Mouse (Mus musculus) left cerebral cortex, postnatal 14 days (tissue): ENCODE results near the gene Prodh2. TPM values are rescaled to one million over a fixed set of nuclear protein-coding genes. Genes with fewer than 3 reads are reported as not detected.
"Not testable (repeated sequence)": the region's sequence is repeated elsewhere in the genome, so short reads cannot be mapped to it uniquely, and the experiment has no call there.

ENCODE experiments used
- DNase-seq, 2 experiments: peaks; one replicate each; pipeline ENCODE4 v3.0.0; 2021 to 2022; ENCODE audit warnings: low spot score in 2 of 2, mixed read lengths in 1 of 2
- intact Hi-C: fragments of 180-260 bp; cut with DNase I; formaldehyde crosslinking; loops from one replicate; pipeline ENCODE4 v1.15.1; 2025
- total RNA-seq, 2 experiments: library from RNA; stranded (reverse); gene quantifications; 2 replicates each; pipeline ENCODE4 v1.2.3; 2021

Gene Prodh2
- total RNA-seq, 2 experiments from 2014 or later, result not detected

DNA sequence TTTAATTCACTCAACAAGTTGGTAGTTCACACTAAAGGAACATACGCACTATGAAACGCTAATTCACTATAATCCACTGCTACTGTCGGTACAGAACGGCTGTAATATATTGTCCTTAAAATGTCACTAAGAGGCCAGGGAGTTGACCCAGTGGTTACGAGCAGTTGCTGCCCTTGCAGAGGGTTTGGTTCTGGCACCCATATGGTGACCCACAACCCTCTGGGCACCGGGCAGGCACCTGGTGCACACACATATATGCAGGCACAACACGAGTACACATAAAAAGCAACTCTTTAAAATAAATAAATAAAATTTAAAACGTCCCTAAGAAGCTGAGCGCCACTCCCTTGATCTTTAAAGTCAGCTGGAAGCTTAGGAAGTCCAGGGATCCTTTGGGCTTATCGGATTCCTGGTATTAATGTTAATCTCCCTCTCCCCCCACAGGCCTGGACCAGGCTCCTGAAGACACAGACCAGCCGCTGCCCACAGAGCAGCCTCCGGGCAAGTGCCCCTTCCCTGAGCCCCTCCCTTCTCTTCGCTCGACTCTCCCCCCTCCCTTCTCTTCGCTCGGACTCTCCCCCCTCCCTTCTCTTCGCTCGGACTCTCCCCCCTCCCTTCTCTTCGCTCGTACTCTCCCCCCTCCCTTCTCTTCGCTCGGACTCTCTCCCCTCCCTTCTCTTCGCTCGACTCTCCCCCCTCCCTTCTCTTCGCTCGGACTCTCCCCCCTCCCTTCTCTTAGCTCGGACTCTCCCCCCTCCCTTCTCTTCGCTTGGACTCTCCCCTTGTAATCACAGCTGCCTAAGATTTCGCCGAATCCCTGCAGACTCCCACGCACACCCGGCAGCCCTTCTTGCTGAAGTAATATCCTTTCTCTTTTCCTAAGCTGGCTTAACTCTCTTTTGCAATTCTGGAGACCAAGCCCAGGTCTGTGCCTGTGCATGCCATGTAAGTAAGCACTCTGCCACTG is 15.7 kb upstream of the Prodh2 start:
- peak; percentile 56 to 69 for DNase-seq
- intact Hi-C loops, result no loop called here

GRCm38 (mm10) chr7:30484250-30484649 is 9.2 kb upstream of the Prodh2 start:
- intact Hi-C loops, result no loop called here
- no peak for DNase-seq

GRCm38 (mm10) chr7:30490251-30490956 is 3.0 kb upstream of the Prodh2 start:
- DNase-seq, result peak; percentile 52 to 68
- intact Hi-C loops, result loop anchor here (5.0 kb wide), 2 partner anchors 48 to 62 kb away; partner anchors contain the start of genes Hspb6 and Proser3

- intact Hi-C loops, result loop anchor here (5.0 kb wide), 2 partner anchors 49 to 61 kb away; partner anchors contain the start of genes Hspb6 and Proser3
- DNase-seq, result no peak
These were observed 2.5 kb upstream of the Prodh2 start for GRCm38 (mm10) chr7:30490957-30491307.

DNA sequence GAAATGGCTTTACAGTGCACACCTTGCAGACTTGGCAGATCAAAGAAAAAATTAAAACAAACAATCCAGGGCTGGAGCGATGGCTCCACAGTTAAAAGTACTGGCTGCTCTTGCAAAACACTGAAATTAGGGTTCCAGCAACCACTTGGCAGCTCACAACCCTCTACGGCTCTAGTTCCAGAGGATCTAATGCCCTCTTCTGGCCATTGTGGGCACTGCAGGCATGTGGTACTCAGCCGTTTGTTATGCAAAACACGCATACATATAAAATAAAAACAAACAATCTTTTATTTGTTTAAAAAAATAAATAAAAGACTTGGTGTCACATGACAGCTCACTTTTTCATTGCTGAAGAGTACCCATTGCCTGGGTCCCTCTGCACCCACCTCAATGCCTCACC is 657 bp upstream of the Prodh2 start:
- intact Hi-C loops, result loop anchor here (5.0 kb wide), 2 partner anchors 50 to 60 kb away; partner anchors contain the start of genes Hspb6 and Proser3
- DNase-seq, result peak; percentile 76 to 86

DNA sequence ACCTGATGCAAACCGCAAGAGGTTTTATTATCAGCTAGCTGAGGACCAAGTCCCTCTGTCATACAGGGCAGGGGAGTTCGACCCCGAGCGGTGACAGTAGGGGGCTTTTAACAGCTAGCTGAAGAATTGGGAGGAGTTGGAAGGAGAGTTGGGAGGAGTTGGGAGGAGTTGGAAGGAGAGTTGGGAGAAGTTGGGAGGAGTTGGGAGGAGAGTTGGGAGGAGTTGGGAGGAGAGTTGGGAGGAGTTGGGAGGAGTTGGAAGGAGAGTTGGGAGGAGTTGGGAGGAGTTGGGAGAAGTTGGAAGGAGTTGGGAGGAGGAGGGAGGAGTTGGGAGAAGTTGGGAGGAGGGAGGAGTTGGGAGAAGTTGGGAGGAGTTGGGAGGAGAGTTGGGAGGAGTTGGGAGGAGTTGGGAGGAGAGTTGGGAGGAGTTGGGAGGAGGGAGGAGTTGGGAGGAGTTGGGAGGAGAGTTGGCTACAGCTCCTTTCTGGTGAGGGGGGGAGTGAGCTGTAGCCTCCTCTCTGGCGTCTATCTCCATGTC is 2.2 kb downstream of the Prodh2 start:
- DNase-seq, intact Hi-C loops: not testable (repeated sequence)

DNA sequence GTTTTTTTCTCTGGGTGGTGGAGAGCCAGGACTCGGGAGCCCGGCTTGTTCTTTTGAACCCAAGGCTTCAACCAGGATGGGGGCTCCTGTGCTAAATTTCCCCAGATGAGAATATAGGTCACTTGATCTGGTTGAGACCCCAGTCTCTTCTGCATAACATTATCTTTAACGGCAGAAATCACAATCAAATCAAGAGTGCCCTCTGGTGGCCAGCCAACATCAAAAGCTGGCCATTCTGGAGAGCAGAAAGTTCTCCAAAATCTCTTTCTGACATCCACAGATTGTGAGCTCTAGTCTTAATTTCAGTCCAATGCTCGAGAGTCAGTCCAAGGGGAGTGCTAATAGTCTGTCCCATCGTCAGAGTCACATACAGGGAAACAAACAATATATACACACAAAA is 7.7 kb downstream of the Prodh2 start:
- intact Hi-C loops, DNase-seq: not testable (repeated sequence)

DNA sequence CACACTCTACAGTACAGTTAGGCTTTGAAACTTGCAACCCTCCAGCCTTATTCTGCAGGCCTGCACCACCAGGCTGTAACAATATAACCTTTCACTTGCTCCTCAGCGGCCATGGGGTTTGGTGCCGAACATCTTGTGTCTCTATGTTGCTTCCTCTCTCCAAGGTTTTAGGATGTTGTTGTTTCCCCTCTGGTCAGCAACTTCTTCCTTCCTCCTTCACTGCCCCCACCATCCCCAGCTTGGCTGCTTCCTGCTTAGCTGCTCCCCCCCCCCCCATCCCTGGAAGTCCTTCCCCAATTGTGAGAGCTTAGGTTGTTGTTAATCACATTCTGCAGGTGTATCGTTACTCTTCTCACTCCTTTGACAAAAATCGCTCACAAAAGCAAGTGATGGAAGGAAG is 14.6 kb downstream of the Prodh2 start:
- intact Hi-C loops, result no loop called here
- no peak for DNase-seq

DNA sequence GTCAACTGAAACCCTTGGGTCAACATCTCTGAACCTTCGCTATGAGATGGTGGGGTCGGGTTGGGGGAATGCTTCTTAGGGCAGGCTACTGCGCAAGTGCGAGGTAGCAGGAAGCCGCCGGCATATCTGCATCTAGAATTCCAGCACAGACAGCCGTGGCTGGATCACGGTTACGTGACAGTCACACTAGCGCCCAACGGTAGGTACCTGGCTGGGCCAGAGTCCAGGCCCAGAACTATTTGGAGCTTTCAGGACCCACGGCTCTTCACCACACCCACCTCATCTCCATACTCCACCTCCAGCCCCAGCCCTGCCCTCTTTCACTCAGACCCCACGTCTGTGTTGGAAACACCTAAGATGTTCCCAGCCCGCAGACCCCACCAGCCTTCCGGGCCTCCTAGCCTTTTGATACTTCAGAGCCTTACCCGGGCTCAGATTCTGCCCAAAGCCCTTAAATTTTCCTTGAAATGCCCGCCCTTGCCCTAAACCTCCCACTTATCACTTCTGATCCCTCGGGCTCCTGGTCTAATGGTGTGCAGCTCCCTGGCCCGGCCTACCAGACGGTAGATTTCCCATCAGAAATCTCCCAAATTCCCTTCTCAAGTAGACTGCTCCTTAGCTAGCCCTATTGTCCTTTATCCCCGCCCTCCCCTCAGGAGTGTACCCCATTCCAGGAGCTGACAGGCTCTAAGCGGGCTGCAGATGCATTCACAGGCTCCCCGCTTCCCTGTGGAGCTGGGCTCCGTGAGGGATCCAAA is 21.8 kb downstream of the Prodh2 start:
- DNase-seq, result no peak
- intact Hi-C loops, result no loop called here

DNA sequence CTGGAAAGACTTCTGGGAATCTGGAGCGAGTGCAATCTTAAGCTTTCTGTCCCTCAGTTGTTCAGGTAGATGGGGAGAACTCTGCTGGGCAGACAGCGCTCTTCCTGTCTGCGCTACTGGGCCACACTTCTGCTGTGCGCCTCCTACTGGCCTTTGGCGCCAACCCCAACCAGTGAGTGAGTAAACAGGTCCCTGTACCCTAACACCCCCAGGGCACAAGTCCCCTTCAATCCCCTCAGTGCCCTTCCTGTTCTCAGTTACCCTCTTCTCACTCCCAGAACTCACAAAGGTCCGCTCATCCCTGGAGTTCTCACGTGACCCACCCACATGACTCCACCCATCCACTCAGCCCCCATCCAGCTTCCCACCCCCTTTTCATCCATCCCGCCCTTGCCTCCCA is 24.9 kb downstream of the Prodh2 start:
- no peak for DNase-seq

DNA sequence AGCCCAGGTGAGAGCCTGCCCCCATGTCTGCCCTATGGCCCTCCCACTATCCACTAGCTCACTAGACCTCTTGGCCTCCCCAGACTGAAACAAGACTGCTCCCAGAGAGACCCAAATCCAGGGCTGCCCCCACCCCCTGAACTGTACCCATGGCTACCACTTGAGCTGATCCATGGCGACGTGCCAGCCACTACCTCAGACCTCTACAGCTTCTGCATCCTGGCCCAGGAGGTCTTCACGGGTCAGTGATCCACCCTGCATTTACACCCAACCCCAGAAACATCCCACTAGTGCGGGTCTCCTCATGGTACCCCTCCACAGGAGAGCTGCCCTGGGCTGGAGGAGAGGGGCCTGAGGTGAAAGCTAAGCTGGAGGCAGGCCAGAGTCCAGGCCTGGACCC is 27.0 kb downstream of the Prodh2 start:
- intact Hi-C loops, result no loop called here
- DNase-seq, result no peak

More for the DNA sequence above, 24.9 kb downstream of the Prodh2 start:
- intact Hi-C loops, result no loop called here

GRCm38 (mm10) chr7:30520856-30521255 is 27.4 kb downstream of the Prodh2 start:
- intact Hi-C loops, result no loop called here
- DNase-seq, result no peak

DNA sequence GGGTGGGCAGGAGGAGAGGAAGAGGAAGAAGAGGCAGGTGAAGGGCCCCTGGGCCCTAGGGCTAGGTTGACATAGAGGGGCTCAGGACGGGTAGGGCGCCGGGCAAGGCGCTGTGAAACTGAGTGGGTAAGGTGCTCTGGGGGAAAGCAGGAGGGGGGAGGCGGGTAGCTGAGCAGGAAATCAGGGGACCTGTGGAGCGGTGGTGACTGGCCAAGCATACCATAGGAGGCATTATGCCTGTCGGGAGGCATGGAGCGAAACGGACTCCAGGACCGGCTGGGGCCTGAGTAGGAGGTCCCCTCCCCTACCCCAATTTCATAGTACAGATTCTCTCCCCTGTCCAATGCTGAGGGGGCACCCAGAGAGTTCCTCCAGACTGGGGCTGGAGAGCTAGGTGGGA is 29.4 kb downstream of the Prodh2 start:
- intact Hi-C loops, result no loop called here
- DNase-seq, result no peak

GRCm38 (mm10) chr7:30524487-30524886 is 31.1 kb downstream of the Prodh2 start:
- intact Hi-C loops, result no loop called here

GRCm38 (mm10) chr7:30525954-30526353 is 32.5 kb downstream of the Prodh2 start:
- intact Hi-C loops, result no loop called here
- DNase-seq, result no peak

More at GRCm38 (mm10) chr7:30524487-30524886, 31.1 kb downstream of the Prodh2 start:
- DNase-seq, result no peak

DNA sequence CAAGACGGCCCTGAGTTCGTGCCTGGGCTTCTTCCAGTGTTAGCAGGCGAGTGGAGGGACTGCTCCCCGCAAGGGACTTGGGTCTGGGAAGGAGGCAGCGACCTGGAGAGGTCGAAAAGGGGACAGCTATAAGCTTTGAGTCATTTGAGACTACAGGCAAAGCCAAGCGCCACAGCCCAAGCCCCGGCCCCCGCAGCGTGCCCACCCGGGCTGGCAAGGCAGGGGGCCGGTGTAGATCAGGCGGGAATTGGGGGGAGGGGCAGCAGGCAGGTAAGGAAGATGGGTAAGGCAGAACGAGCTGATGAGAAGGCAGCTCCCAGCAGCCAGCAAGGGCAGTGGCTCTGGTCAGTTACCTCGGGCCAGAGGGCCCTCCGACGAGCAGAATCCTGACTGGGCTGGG is 33.0 kb downstream of the Prodh2 start:
- intact Hi-C loops, result no loop called here
- DNase-seq, result no peak

- DNase-seq, result no peak
- intact Hi-C loops, result no loop called here
These were observed 33.6 kb downstream of the Prodh2 start for GRCm38 (mm10) chr7:30526981-30527380.

DNA sequence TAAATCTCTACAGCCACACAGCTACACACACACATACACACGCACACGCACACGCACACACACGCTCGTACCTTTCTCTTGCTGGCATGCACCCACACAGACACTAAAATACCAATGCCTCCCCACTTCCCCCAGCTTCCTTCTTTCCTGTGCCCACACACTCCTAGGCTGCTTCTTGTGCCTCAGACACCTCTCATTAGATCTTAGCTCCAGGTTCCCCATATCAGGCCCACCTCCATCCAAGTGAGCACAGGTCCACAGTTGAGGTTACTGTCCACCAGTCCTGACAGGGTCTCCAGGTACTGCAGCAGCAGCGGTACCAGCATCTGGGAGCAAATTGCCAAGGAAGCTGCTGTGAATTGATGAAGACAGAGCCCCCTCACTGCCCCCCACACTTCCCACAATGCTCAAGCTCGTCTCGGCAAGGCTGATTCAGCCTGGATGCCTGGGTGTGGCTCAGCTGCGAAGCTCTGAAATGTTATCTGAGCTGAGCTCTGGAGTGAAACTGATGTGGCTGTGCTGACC is 37.9 kb downstream of the Prodh2 start:
- intact Hi-C loops, result no loop called here

GRCm38 (mm10) chr7:30532931-30533330 is 39.5 kb downstream of the Prodh2 start:
- DNase-seq, result no peak
- intact Hi-C loops, result no loop called here

More for the DNA sequence above, 37.9 kb downstream of the Prodh2 start:
- peak; percentile 74 to 90 for DNase-seq
